Mouse (Mus musculus) cerebellum, postnatal 25 days (tissue): ENCODE data around the gene H2-M5.
A peak's percentile ranks its signal among the peaks of the same experiment; 100 is the strongest.
"Not testable (repeated sequence)": the region's sequence is repeated elsewhere in the genome, so short reads cannot be mapped to it uniquely, and the experiment has no call there.

Source experiments
- DNase-seq, 2 experiments: peaks; one replicate each; pipeline ENCODE4 v3.0.0; 2021; ENCODE audit warnings: mixed read lengths in 2 of 2

Gene H2-M5

DNA sequence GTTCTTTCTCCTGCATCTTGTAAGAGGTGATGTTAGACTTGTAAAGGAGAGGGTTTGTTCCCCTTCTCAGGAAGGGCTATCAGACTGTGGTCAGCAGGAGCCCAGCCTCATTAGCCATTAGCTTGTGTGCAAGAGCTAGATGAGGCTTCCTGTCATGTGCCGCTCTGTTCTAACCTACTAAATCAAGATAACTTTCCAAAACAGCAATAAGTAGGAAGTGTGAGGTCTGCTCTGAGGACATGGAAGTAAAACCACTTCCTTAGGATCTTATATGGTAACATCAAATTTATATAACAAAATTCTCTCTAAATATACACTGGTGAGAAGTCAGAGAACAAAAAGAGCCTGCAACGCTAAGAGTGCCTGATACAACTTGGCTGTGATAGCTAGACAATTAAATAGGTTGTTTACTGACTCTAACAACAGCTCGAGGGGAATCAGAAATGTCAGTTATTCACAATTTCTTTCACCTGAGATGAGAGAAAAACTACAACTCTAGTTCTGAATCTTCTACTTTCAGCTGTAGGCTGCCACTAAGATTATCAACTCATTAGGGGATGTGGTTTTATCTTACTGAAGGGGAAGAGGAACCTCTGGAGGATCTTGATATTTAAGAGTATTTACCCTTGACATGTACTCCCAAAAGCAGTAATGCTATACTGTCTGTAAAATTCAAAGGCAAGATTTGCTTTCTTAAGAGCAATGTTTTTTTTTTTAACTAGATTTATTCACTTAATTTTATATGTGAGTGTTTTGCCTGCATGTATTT is 3.2 kb upstream of the H2-M5 start:
- no peak for DNase-seq

DNA sequence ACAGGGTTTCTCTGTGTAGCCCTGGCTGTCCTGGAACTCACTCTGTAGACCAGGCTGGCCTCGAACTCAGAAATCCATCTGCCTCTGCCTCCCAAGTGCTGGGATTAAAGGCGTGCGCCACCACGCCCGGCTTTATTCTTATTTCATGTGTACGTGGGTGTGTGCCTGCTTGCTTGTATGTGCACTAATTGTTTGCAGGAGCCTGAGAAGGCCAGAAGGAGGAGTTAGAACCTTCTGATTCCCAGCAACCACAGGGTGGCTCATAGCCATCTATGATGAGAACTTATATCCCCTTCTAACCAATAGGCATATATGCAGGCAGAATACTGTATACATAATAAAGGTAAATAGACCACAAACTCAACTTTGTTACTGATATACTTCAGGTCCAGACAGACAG is 1.3 kb upstream of the H2-M5 start:
- DNase-seq, result not testable (repeated sequence)

DNA sequence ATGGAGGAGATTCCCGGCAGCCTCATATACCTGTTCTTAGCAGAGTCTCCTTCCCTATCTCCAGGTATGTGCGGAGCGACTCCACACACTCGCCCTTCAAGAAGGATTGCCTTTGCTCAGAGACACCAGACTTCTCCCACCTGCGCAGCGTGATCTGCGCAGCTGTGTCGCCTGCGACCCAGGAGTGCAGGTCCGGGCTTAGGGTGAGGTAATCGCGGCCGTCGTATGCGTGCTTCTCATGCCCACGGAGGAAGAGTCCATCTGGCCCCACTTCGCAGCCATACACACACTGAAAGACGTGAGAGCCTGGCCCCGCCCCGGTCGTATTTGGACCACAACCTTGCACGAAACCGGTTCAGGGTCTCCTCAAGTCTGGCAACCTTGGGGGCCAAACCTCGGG is 862 bp downstream of the H2-M5 start:
- no peak for DNase-seq

GRCm38 (mm10) chr17:36982253-36983155 is 6.8 kb downstream of the H2-M5 start:
- DNase-seq, result no peak

GRCm38 (mm10) chr17:36981845-36982244 is 7.5 kb downstream of the H2-M5 start:
- DNase-seq, result no peak

- DNase-seq, result no peak
Observed at GRCm38 (mm10) chr17:36981221-36981813, 8.0 kb downstream of the H2-M5 start, which contains the start of gene 2410137M14Rik. 2410137M14Rik (minus strand) TSS chr17:36981237.

- DNase-seq, result no peak
Observed at GRCm38 (mm10) chr17:36973271-36973787, 16.0 kb downstream of the H2-M5 start.

DNA sequence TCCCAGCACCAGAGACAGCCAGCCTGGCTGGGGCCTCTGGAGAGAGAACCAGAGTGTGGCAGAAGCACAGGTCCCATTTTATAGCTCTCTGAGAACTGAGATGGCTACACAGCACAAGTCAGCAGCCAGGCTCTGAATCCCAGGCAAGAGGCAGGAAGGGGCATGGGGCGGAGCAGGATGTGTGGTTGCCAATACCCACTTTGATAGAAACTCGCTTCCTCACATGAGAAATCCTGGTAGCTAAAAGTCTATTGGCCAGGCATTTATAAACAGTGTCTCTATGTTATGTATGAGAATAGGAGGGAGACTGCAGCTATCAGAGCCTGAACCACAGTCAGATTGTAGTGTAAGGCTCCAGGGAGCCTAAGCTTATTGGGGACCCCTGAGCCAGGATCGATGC is 16.5 kb downstream of the H2-M5 start:
- no peak for DNase-seq

- DNase-seq, result no peak
Observed at GRCm38 (mm10) chr17:36971172-36971850, 18.0 kb downstream of the H2-M5 start.

GRCm38 (mm10) chr17:36970316-36970890 is 18.9 kb downstream of the H2-M5 start:
- no peak for DNase-seq

- DNase-seq, result no peak
Observed at GRCm38 (mm10) chr17:36966875-36967274, 22.5 kb downstream of the H2-M5 start.

DNA sequence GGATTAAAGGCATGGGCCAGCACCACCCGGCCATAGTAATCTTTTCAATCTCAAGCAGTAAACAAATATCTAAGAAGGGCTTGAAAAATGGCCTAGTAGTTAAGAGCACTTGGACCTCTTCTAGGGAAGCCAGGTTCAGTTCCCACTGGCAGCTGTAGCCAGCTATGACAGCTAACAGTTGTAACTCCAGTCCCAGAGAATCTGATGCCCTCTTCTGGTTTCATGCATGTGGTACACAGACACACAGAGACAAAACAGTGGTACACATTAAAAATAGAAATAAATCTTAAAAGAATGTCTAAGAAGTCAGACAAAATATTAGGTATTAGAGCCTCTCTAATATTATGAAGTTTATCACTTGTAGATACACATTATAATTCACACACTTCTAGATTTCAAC is 28.2 kb downstream of the H2-M5 start:
- no peak for DNase-seq

DNA sequence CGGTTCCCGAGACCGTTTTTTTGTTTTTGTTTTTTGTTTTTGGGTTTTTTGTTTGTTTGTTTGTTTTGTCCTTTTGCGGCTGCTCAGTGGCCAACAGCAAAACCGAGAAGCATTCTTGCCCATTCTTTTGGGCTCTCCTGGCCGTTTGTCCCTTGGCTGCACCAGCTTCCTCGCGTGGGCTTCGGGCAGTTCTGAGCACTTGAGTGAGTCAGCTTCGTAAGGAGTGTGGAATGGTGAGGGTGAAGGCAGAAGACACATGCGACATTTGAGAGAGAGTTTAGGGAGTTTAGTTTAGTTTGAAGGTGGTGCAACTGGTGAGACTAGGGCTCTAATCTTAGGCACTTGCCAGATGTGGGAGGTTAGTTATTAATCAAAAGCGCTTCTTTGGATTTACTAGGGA is 30.5 kb downstream of the H2-M5 start:
- DNase-seq, result no peak

GRCm38 (mm10) chr17:36957999-36958743 is 31.2 kb downstream of the H2-M5 start, which contains the start of the genes Znrd1 and Znrd1as:
Znrd1 (minus strand) TSS chr17:36958559.
Znrd1as (plus strand) TSS chr17:36958592.
- peak; percentile 92 to 95 for DNase-seq

DNA sequence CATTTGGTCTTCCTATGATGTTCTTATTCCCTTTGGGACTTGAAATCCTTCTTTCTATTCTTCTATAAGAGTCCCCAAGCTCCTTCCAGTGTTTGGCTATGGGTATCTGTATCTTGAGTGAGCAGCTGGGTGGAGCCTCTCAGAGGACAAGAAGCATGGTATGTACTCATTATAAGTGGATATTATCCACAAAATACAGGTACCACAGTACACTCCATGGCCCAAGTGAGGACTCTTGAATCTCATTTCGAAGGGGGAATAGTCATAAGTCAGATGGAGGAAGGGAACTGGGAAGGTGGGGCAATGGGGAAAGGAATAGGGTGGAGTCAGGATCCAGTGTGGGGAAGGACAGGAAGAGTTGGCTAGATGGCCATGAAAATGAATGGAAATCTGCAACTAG is 36.3 kb downstream of the H2-M5 start:
- DNase-seq, result no peak

- no peak for DNase-seq
Observed at GRCm38 (mm10) chr17:36952631-36953030, 36.7 kb downstream of the H2-M5 start.

DNA sequence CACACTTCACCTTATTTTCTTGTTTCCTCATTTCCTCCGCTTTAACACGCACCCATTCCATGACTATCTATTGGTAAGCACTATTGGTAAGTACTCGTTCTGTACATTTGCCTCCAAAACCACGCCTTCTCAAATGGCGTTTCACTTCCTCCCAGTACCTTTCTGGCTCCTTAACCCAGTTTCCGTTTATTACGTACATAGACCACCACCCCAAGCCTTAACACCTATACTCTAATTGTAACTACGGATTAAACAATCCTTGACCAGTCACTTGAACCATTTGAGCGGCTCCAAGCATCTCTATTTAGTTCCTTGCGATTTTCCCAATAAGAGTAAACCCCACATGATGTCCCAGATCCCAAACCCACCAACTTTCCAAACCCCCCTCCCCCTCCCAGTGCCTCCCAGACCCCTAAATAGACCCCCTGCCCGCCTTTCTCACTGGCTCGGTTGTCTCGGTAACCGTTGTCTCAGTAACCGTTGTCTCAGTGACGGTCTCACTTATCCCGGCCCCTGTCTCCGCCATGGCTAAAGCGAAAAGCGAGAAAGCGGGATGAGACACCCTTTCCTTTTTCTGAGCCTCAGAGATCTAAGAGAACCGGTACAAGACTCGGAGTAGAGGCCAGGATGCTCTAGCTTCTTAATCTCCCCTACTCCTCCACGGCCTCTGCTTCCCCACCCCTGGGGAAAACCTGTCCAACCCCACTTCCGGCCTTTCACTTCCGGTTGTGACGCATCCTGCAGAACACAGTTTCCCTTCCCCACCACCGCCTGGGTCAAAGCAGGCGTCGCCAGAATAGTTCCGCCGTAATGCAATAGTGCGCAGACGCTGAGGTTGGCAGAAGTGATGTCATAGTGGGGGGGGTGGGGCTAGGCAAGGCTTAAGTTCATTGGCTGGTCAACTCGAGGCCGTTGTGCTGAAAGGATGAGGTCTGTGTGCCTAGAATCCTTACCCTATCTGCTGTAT is 38.1 kb downstream of the H2-M5 start, which contains the start of gene Ppp1r11:
Gene Ppp1r11, minus strand, starts transcription at position 761 of the 967 bp plus-strand sequence.
- peak; percentile 94 to 97 for DNase-seq

- DNase-seq, result no peak
Observed at GRCm38 (mm10) chr17:36949265-36949664, 40.1 kb downstream of the H2-M5 start.

- DNase-seq, result no peak
Observed at GRCm38 (mm10) chr17:36948286-36948685, 41.1 kb downstream of the H2-M5 start.
